Mouse (Mus musculus): ENCODE results near the gene Ros1. TPM values are rescaled to one million over a fixed set of nuclear protein-coding genes. Genes with fewer than 3 reads are reported as not detected.

Ros1 gene
- under 1 TPM in 1 of 2 experiments, not detected in 1; 0.02 TPM for total RNA-seq (2021)
- not detected in 2 replicates for polyA plus RNA-seq (2012; rRNA removed)
- long read RNA-seq: 0 reads

GRCm38 (mm10) chr10:52194957-52195852, at the start of gene Ros1:
Ros1 (minus strand) TSS chr10:52195244.
- H3K4me1 ChIP-seq (ENCODE audit: control insufficient read depth, insufficient read depth, low read length): no peaks in the 10 kb centered on the region
- TF ChIP-seq CTCF (IDR thresholded peaks at IDR 0.05): no peak
- no peak for TF ChIP-seq POLR2A (IDR thresholded peaks at IDR 0.05; ENCODE audit: insufficient read depth, low read depth, low read length)
- no peak for TF ChIP-seq EP300 (IDR thresholded peaks at IDR 0.05; ENCODE audit: insufficient read depth, low read depth, low read length)
- H3K4me3 ChIP-seq: no peak within 1 kb of the TSS
- no peak within 1 kb of the TSS for H3K9ac ChIP-seq (ENCODE audit: low read depth, low read length)
- H3K36me3 ChIP-seq (ENCODE audit: control insufficient read depth, insufficient read depth, low read length): no peaks in the 10 kb centered on the region
- no peak within 1 kb of the TSS for H3K27ac ChIP-seq
- H3K79me2 ChIP-seq (replicated peaks; ENCODE audit: control insufficient read depth, insufficient read depth, low read length): no peaks in the 10 kb centered on the region
- 62% methylated on average over 7 of the region's 7 CpGs for WGBS
- intact Hi-C loops (cut with DNase I): no loop called here
- DNase-seq: no peak
- H3K27me3 ChIP-seq (ENCODE audit: control insufficient read depth, insufficient read depth, low read length): no peaks in the 10 kb centered on the region

DNA sequence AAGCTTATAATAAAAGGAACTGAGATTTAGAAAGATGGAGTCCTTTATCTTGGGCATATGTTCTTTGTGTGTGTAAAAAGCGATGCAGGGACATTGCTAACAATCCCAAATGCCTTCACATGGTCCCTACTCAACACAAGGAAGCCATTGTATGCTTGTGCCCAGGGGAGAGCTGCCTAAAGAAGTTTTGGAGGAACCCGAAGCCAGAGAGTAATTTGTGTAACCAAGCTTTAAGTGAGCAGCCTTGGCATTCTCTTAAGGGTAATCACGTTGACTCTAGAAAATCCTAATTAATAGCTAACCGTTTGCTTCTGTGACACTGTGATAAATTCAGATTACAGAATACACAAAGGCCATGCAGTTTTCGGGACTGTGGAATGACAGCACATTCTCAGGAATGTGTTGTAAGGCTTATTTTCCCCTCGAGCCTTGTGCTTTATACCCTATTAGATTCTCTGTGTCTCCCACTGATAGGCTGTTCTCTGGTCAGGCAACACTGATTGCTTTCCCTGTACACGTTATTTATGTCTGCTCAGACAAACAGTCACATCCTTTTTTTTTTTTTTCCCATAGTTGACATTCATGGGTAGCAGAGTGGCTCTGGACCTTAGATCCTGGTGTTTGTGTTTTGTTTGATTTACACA, 47.8 kb upstream of the Ros1 start:
- H3K4me3 ChIP-seq: no peak overlapping the region
- H3K4me1 ChIP-seq (ENCODE audit: control insufficient read depth, insufficient read depth, low read length): no peaks in the 10 kb centered on the region
- H3K27ac ChIP-seq: no peak overlapping the region
- TF ChIP-seq POLR2A (IDR thresholded peaks at IDR 0.05; ENCODE audit: insufficient read depth, low read depth, low read length) (no peak), EP300 (IDR thresholded peaks at IDR 0.05; ENCODE audit: insufficient read depth, low read depth, low read length) (no peak), CTCF (IDR thresholded peaks at IDR 0.05) (no peak)
- no peak overlapping the region for H3K9ac ChIP-seq (ENCODE audit: low read depth, low read length)
- WGBS: 51% methylated on average over 7 of the region's 7 CpGs
- H3K36me3 ChIP-seq (ENCODE audit: control insufficient read depth, insufficient read depth, low read length): no peaks in the 10 kb centered on the region; the same call in 1 of the 2 replicates
- H3K79me2 ChIP-seq (replicated peaks; ENCODE audit: control insufficient read depth, insufficient read depth, low read length): 0 out of 2 replicates have a peak, but pooled peaks cover 4% of the 10 kb centered on the region
- intact Hi-C loops (cut with DNase I): no loop called here
- no peak for DNase-seq
- H3K27me3 ChIP-seq (ENCODE audit: control insufficient read depth, insufficient read depth, low read length): no peaks in the 10 kb centered on the region

DNA sequence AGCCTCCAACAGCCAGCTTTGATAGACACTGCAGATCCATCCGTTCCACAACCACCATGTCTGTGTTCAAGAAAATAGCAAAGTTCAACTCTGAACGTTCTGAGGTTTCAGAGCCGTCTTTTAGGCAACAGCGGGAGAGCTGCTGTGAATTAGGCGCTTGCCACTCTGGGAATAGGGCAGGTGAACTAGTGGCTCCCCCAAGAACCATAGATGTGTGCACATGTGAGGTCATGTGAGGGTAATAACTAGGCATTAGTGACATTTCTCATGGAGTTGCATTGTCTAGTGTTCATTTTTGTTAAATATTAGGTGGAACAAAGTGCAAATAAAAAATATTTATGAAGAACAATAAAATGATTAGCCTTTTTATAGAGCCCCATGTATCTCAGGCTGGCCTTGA, 47.0 kb upstream of the Ros1 start:
- DNase-seq: no peak
- H3K9ac ChIP-seq (ENCODE audit: low read depth, low read length): no peak overlapping the region
- H3K4me1 ChIP-seq (ENCODE audit: control insufficient read depth, insufficient read depth, low read length): no peaks in the 10 kb centered on the region
- TF ChIP-seq EP300 (IDR thresholded peaks at IDR 0.05; ENCODE audit: insufficient read depth, low read depth, low read length) (no peak), CTCF (IDR thresholded peaks at IDR 0.05) (no peak), POLR2A (IDR thresholded peaks at IDR 0.05; ENCODE audit: insufficient read depth, low read depth, low read length) (no peak)
- intact Hi-C loops (cut with DNase I): no loop called here
- H3K36me3 ChIP-seq (ENCODE audit: control insufficient read depth, insufficient read depth, low read length): no peaks in the 10 kb centered on the region; the same call in none of the 2 replicates
- WGBS: 90% methylated on average over 5 of the region's 5 CpGs
- no peaks in the 10 kb centered on the region for H3K27me3 ChIP-seq (ENCODE audit: control insufficient read depth, insufficient read depth, low read length)
- no peak overlapping the region for H3K27ac ChIP-seq
- H3K4me3 ChIP-seq: no peak overlapping the region
- 0 out of 2 replicates have a peak, but pooled peaks cover 4% of the 10 kb centered on the region for H3K79me2 ChIP-seq (replicated peaks; ENCODE audit: control insufficient read depth, insufficient read depth, low read length)

DNA sequence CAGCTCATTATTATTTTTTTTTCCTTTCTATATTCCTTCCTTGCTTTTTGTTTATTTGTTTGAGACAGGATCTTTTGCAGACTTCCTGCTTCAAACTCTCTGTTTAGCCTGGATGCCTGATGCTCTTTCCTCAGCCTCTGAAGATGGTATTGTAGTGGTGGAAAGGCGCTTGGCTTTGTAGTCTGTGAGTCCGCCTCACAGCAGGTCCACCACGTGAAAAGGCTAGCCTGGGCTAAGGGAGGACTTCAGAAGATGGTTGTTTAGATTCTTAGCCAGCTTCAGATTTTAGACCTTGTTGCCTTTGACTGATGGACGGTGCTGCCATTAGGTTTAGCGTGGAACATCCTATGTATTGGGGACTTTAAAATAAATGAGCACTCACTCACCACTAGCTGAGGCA, 40.4 kb upstream of the Ros1 start:
- peaks cover 3% of the 10 kb centered on the region; the same call in 1 of the 2 replicates for H3K79me2 ChIP-seq (replicated peaks; ENCODE audit: control insufficient read depth, insufficient read depth, low read length)
- DNase-seq: no peak
- WGBS: 71% methylated on average over 5 of the region's 5 CpGs
- peaks cover 4% of the 10 kb centered on the region for H3K4me1 ChIP-seq (ENCODE audit: control insufficient read depth, insufficient read depth, low read length)
- H3K27ac ChIP-seq: peak overlapping the region; percentile 88; the same call in 1 of the 2 replicates
- no peaks in the 10 kb centered on the region for H3K27me3 ChIP-seq (ENCODE audit: control insufficient read depth, insufficient read depth, low read length)
- H3K9ac ChIP-seq (ENCODE audit: low read depth, low read length): no peak overlapping the region
- TF ChIP-seq POLR2A (IDR thresholded peaks at IDR 0.05; ENCODE audit: insufficient read depth, low read depth, low read length) (no peak), EP300 (IDR thresholded peaks at IDR 0.05; ENCODE audit: insufficient read depth, low read depth, low read length) (no peak), CTCF (IDR thresholded peaks at IDR 0.05) (no peak)
- no peak overlapping the region; the same call in 1 of the 2 replicates for H3K4me3 ChIP-seq
- H3K36me3 ChIP-seq (ENCODE audit: control insufficient read depth, insufficient read depth, low read length): no peaks in the 10 kb centered on the region; the same call in 1 of the 2 replicates
- intact Hi-C loops (cut with DNase I): loop anchor here (2.0 kb wide), 1 partner anchor 37 kb away; no protein-coding TSS in a partner anchor

- WGBS: 27% methylated on average over 7 of the region's 7 CpGs
- peaks cover 4% of the 10 kb centered on the region for H3K4me1 ChIP-seq (ENCODE audit: control insufficient read depth, insufficient read depth, low read length)
- H3K27me3 ChIP-seq (ENCODE audit: control insufficient read depth, insufficient read depth, low read length): no peaks in the 10 kb centered on the region
- H3K79me2 ChIP-seq (replicated peaks; ENCODE audit: control insufficient read depth, insufficient read depth, low read length): no peaks in the 10 kb centered on the region; the same call in 1 of the 2 replicates
- H3K4me3 ChIP-seq: peak overlapping the region; percentile 70
- no peaks in the 10 kb centered on the region; the same call in 1 of the 2 replicates for H3K36me3 ChIP-seq (ENCODE audit: control insufficient read depth, insufficient read depth, low read length)
- peak overlapping the region; percentile 88 for H3K27ac ChIP-seq
- TF ChIP-seq POLR2A (IDR thresholded peaks at IDR 0.05; ENCODE audit: insufficient read depth, low read depth, low read length): no peak
- TF ChIP-seq EP300 (IDR thresholded peaks at IDR 0.05; ENCODE audit: insufficient read depth, low read depth, low read length): no peak
- TF ChIP-seq CTCF (IDR thresholded peaks at IDR 0.05): no peak
- intact Hi-C loops (cut with DNase I): loop anchor here (1.0 to 2.0 kb wide), 2 partner anchors 38 to 75 kb away; no protein-coding TSS in a partner anchor
- no peak overlapping the region for H3K9ac ChIP-seq (ENCODE audit: low read depth, low read length)
- no peak for DNase-seq
These were observed 39.6 kb upstream of the Ros1 start for GRCm38 (mm10) chr10:52234654-52234981.

All from heart, adult 2 months (tissue).